Mouse (Mus musculus) heart, embryonic 15.5 days (tissue): Measurements from ENCODE around the gene Ifitm3. TPM values are rescaled to one million over a fixed set of nuclear protein-coding genes. Genes with fewer than 3 reads are reported as not detected.
"Not testable (repeated sequence)": the region's sequence is repeated elsewhere in the genome, so short reads cannot be mapped to it uniquely, and the experiment has no call there.

Experiments
- ATAC-seq: fragments of 200-750 bp; cut with Nextera tagmentation; replicated peaks from 2 replicates; pipeline ENCODE4 v1.8.0; 2017; ENCODE audit warnings: low read depth, moderate TSS enrichment; ENCODE audit not compliant: insufficient number of reproducible peaks, insufficient read depth, low FRiP score
- H3K27ac ChIP-seq: fragments of 300-500 bp; sonication (generic); 2 replicates; pipeline ENCODE4 v1.5.1; 2015; ENCODE audit warnings: mild to moderate bottlenecking, inconsistent platforms
- H3K27me3 ChIP-seq: fragments of 300-500 bp; sonication (generic); 2 replicates; pipeline ENCODE4 v1.6.1; 2015; ENCODE audit warnings: inconsistent platforms
- H3K36me3 ChIP-seq: fragments of 300-500 bp; sonication (generic); 2 replicates; pipeline ENCODE4 v1.6.1; 2015; ENCODE audit warnings: mild to moderate bottlenecking, inconsistent platforms
- H3K4me1 ChIP-seq: fragments of 300-500 bp; sonication (generic); replicated peaks from 2 replicates; pipeline ENCODE4 v1.6.1; 2015; ENCODE audit warnings: inconsistent platforms
- H3K4me2 ChIP-seq: fragments of 300-500 bp; sonication (generic); 2 replicates; pipeline ENCODE4 v1.6.1; 2015; ENCODE audit warnings: inconsistent platforms, mild to moderate bottlenecking, moderate library complexity
- H3K4me3 ChIP-seq: fragments of 300-500 bp; sonication (generic); 2 replicates; pipeline ENCODE4 v1.5.1; 2015; ENCODE audit warnings: mild to moderate bottlenecking, inconsistent platforms
- H3K9ac ChIP-seq: fragments of 300-500 bp; sonication (generic); 2 replicates; pipeline ENCODE4 v1.6.1; 2015; ENCODE audit warnings: mild to moderate bottlenecking, inconsistent platforms
- H3K9me3 ChIP-seq: fragments of 300-500 bp; sonication (generic); replicated peaks from 2 replicates; pipeline ENCODE4 v1.6.1; 2016; ENCODE audit warnings: inconsistent platforms
- WGBS: fragments of 180-500 bp; shearing (Covaris S2); methylation state at CpG from one replicate; pipeline ENCODE4 v1.1.7; 2015; ENCODE audit warnings: mixed read lengths; 5-methylcytosine and 5-hydroxymethylcytosine counted together
- polyA plus RNA-seq: library from polyadenylated mRNA; unstranded; fragments of >200 nt; fragmentation: Nextera tagmentation; extraction: Ambion mirVana; gene quantifications from 2 replicates; pipeline ENCODE4 v1.2.1, GENCODE M21; 2015

The Ifitm3 gene
- polyA plus RNA-seq, 1 experiment from 2014 or later: 103 TPM

DNA sequence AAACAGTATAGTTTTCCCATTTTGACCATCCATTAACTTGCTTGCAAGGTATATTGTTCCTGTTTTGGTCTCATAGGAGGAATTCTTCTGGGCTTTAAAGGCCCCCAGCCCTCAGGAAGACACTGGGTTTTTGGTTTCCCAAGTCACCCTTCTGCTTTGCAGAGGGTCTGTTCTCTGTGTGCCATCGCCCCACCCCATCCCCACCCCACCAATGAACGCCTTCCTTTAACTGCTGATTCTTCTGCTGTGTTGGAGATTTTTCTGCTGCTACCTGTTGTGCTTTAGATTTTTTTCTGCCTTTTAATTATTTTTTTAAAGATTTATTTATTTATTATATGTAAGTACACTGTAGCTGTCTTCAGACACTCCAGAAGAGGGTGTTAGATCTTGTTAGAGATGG is 18.3 kb upstream of the Ifitm3 start, which contains the start of gene Gm17387:
Gene Gm17387 (plus strand): TSS at position 301 of the 400 bp plus-strand sequence.
- no peaks in the 10 kb centered on the region for H3K4me1 ChIP-seq
- no peak for ATAC-seq
- H3K27me3 ChIP-seq: no peaks in the 10 kb centered on the region
- no peak within 1 kb of the TSS for H3K9ac ChIP-seq
- H3K36me3 ChIP-seq: no peaks in the 10 kb centered on the region
- H3K4me3 ChIP-seq: no peak within 1 kb of the TSS
- no peak within 1 kb of the TSS for H3K4me2 ChIP-seq
- no peaks in the 10 kb centered on the region for H3K9me3 ChIP-seq
- WGBS: 90% methylated on average over 2 of the region's 2 CpGs
- H3K27ac ChIP-seq: no peak within 1 kb of the TSS

GRCm38 (mm10) chr7:141026740-141027098 is 16.1 kb upstream of the Ifitm3 start:
- Histone ChIP-seq H3K36me3 (no peaks in the 10 kb centered on the region), H3K27ac (peak overlapping the region; percentile 9; the same call in 1 of the 2 replicates), H3K4me2 (no peak overlapping the region), H3K4me1 (no peaks in the 10 kb centered on the region), H3K4me3 (no peak overlapping the region), H3K9me3 (no peaks in the 10 kb centered on the region), H3K27me3 (no peaks in the 10 kb centered on the region), H3K9ac (no peak overlapping the region)
- 67% methylated on average over 5 of the region's 5 CpGs for WGBS
- no peak for ATAC-seq

GRCm38 (mm10) chr7:141026097-141026739 is 15.6 kb upstream of the Ifitm3 start:
- Histone ChIP-seq H3K4me2 (no peak overlapping the region), H3K9me3 (no peaks in the 10 kb centered on the region), H3K36me3 (no peaks in the 10 kb centered on the region), H3K27ac (peak overlapping the region; percentile 9; the same call in 1 of the 2 replicates), H3K27me3 (no peaks in the 10 kb centered on the region), H3K4me3 (no peak overlapping the region), H3K4me1 (no peaks in the 10 kb centered on the region), H3K9ac (no peak overlapping the region)
- WGBS: 62% methylated on average over 6 of the region's 6 CpGs
- ATAC-seq: no peak

DNA sequence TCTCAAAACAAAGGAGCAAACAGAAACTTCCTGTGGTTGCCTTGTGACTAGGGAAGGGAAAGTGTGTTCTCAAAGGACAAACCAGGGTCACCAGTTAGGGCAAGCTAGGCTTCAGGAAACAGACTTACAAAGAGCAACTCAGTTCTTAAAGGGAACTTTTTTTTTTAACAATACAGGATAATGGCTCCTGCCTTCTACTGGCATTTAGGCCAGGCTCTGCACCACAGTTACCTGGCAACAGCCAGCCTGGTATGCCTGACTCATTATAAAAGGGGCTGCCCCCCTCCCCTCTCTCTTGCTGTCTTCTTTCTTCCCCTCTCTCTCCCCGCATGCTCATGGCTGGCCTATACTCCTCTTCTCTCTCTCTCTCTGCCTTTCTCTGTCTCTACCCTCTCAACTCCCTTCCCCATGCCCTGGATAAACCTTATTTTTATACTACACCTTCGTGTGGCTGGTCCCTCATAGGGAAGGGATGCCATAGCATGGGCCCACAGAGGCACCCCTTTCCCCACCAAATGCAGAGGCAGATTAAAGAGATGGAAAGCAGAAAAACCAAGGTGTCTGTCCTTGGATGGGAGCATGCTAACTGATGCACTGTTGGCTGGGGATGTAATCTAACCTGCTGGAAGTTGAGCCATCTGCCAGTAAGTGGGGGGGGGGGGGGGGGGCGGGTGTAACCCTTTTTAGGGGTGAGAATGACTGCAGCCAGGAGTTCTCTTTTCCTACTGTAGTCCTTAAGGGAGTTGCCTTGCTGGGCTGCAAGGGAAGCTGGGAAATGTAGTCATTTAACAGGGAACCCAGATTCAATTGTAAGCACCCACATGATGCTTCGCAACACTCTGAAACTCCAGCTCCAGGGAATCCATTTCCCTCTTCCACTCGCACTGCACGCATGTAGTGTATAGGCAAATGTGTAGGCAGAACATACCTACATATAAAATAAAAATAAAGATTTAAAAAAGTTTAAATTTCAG is 14.6 kb upstream of the Ifitm3 start:
- Histone ChIP-seq H3K4me2 (no peak overlapping the region), H3K9me3 (no peaks in the 10 kb centered on the region), H3K27ac (no peak overlapping the region), H3K4me1 (no peaks in the 10 kb centered on the region), H3K4me3 (no peak overlapping the region), H3K27me3 (no peaks in the 10 kb centered on the region), H3K9ac (no peak overlapping the region), H3K36me3 (no peaks in the 10 kb centered on the region)
- WGBS: 49% methylated on average over 6 of the region's 6 CpGs
- no peak for ATAC-seq

- H3K9me3 ChIP-seq: no peaks in the 10 kb centered on the region
- no peak overlapping the region for H3K27ac ChIP-seq
- H3K4me2 ChIP-seq: no peak overlapping the region
- H3K27me3 ChIP-seq: no peaks in the 10 kb centered on the region
- 75% methylated on average over 14 of the region's 14 CpGs for WGBS
- ATAC-seq: no peak
- no peak overlapping the region for H3K9ac ChIP-seq
- no peaks in the 10 kb centered on the region for H3K36me3 ChIP-seq
- no peaks in the 10 kb centered on the region for H3K4me1 ChIP-seq
- H3K4me3 ChIP-seq: no peak overlapping the region
Observed at GRCm38 (mm10) chr7:141021489-141022449, 11.2 kb upstream of the Ifitm3 start.

DNA sequence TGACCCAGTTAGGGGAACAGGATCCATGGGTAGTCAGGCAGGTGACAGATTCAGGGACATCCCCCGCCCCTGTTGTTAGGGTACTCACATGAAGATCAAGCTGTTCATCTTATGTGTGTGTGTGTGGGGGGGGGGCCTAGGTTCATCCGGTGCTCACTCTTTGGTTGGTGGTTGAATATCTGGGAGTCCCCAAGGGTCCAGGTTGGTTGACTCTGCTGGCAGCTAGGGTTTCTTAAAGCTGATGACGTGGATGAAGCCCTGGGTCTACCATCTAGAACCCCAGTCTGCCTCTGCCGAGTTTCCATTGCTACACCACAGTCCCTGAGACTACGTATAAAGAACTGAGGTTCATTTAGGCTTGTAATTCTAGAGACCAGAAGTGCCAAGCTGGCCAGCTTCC is 8.5 kb upstream of the Ifitm3 start:
- no peaks in the 10 kb centered on the region for H3K36me3 ChIP-seq
- no peak for ATAC-seq
- WGBS: 85% methylated on average over 5 of the region's 5 CpGs
- no peaks in the 10 kb centered on the region for H3K27me3 ChIP-seq
- no peaks in the 10 kb centered on the region for H3K4me1 ChIP-seq
- H3K27ac ChIP-seq: no peak overlapping the region
- H3K9me3 ChIP-seq: no peaks in the 10 kb centered on the region
- H3K4me2 ChIP-seq: no peak overlapping the region
- no peak overlapping the region for H3K4me3 ChIP-seq
- no peak overlapping the region for H3K9ac ChIP-seq

DNA sequence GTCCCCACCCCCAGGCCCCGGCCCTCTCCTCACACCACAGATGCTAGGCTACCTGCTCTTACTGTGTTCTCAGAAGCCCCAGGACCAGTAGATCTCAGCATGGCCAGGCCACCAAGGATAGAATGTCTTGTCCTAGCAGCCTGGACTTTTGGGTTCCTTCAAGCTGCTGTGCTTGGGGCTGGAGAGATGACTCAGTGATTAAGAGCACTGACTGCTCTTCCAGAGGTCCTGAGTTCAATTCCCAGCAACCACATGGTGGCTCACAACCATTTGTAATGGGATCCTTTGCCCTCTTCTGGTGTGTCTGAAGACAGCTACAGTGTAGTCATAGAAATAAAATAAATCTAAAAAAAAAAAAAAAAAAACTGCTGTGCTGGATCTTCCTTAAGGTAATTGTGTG is 7.3 kb upstream of the Ifitm3 start, which contains the start of gene Ifitm6:
Gene Ifitm6 (minus strand): TSS at position 101 of the 400 bp plus-strand sequence.
- not testable (repeated sequence) for H3K27me3 ChIP-seq, H3K4me2 ChIP-seq, H3K9me3 ChIP-seq, H3K36me3 ChIP-seq, ATAC-seq, H3K4me3 ChIP-seq, H3K9ac ChIP-seq, H3K4me1 ChIP-seq, H3K27ac ChIP-seq
- WGBS: 84% methylated on average over 1 of the region's 1 CpGs

GRCm38 (mm10) chr7:141016707-141017697 is 6.4 kb upstream of the Ifitm3 start:
- H3K9me3 ChIP-seq: no peaks in the 10 kb centered on the region
- no peak overlapping the region for H3K4me3 ChIP-seq
- no peaks in the 10 kb centered on the region for H3K4me1 ChIP-seq
- WGBS: 76% methylated on average over 10 of the region's 10 CpGs
- H3K36me3 ChIP-seq: no peaks in the 10 kb centered on the region
- H3K4me2 ChIP-seq: no peak overlapping the region
- H3K9ac ChIP-seq: no peak overlapping the region
- ATAC-seq: no peak
- H3K27ac ChIP-seq: no peak overlapping the region
- H3K27me3 ChIP-seq: no peaks in the 10 kb centered on the region

- H3K36me3 ChIP-seq: no peaks in the 10 kb centered on the region
- no peaks in the 10 kb centered on the region for H3K9me3 ChIP-seq
- H3K9ac ChIP-seq: no peak overlapping the region
- peaks cover 23% of the 10 kb centered on the region for H3K4me1 ChIP-seq
- peak overlapping the region; percentile 70 for H3K27ac ChIP-seq
- H3K4me2 ChIP-seq: peak overlapping the region; percentile 63; the same call in 1 of the 2 replicates
- no peaks in the 10 kb centered on the region for H3K27me3 ChIP-seq
- no peak overlapping the region for H3K4me3 ChIP-seq
- ATAC-seq: no peak
- 80% methylated on average over 7 of the region's 7 CpGs for whole genome bisulfite sequencing
Observed at GRCm38 (mm10) chr7:141011238-141011770, 734 bp upstream of the Ifitm3 start.

GRCm38 (mm10) chr7:141009665-141010064 is 905 bp downstream of the Ifitm3 start:
- no peaks in the 10 kb centered on the region for H3K27me3 ChIP-seq
- no peak for ATAC-seq
- peak overlapping the region; percentile 63 for H3K4me2 ChIP-seq
- no peaks in the 10 kb centered on the region for H3K36me3 ChIP-seq
- H3K9me3 ChIP-seq: no peaks in the 10 kb centered on the region
- H3K4me1 ChIP-seq: peaks cover 23% of the 10 kb centered on the region
- H3K4me3 ChIP-seq: peak overlapping the region; percentile 52
- 79% methylated on average over 9 of the region's 9 CpGs for WGBS
- H3K27ac ChIP-seq: peak overlapping the region; percentile 70; the same call in 1 of the 2 replicates
- H3K9ac ChIP-seq: 0 out of 2 replicates have a peak overlapping the region, but pooled peaks have one; percentile 49
